Mouse (Mus musculus): ENCODE data around the gene Lalba. TPM values are rescaled to one million over a fixed set of nuclear protein-coding genes. Genes with fewer than 3 reads are reported as not detected.
"Not testable (repeated sequence)": the region's sequence is repeated elsewhere in the genome, so short reads cannot be mapped to it uniquely, and the experiment has no call there.

Gene Lalba
- polyA plus RNA-seq, 1 experiment from 2014 or later = not detected

GRCm38 (mm10) chr15:98475382-98475781, 7.1 kb downstream of the Lalba start:
- Histone ChIP-seq H3K9ac (ENCODE audit: low read length) (no peak overlapping the region), H3K27me3 (ENCODE audit: control insufficient read depth, insufficient read depth, low read length) (no peaks in the 10 kb centered on the region), H3K4me3 (ENCODE audit: low read depth, low read length) (no peak overlapping the region), H3K9me3 (ENCODE audit: control insufficient read depth, low read length) (no peaks in the 10 kb centered on the region), H3K4me2 (no peak overlapping the region), H3K27ac (ENCODE audit: low read depth, low read length) (no peak overlapping the region), H3K36me3 (ENCODE audit: control insufficient read depth, insufficient read depth, low read length) (no peaks in the 10 kb centered on the region), H3K4me1 (ENCODE audit: control insufficient read depth, insufficient read depth, low read length) (no peaks in the 10 kb centered on the region)
- ATAC-seq (ENCODE audit: low FRiP score) = no peak
- DNase-seq (ENCODE audit: low spot score, missing footprints) = no peak
- WGBS = 56% methylated on average over 10 of the region's 10 CpGs

GRCm38 (mm10) chr15:98474958-98475357, 7.6 kb downstream of the Lalba start:
- Histone ChIP-seq H3K4me2 (no peak overlapping the region), H3K9ac (ENCODE audit: low read length) (no peak overlapping the region), H3K4me1 (ENCODE audit: control insufficient read depth, insufficient read depth, low read length) (no peaks in the 10 kb centered on the region), H3K27me3 (ENCODE audit: control insufficient read depth, insufficient read depth, low read length) (no peaks in the 10 kb centered on the region), H3K27ac (ENCODE audit: low read depth, low read length) (no peak overlapping the region), H3K9me3 (ENCODE audit: control insufficient read depth, low read length) (no peaks in the 10 kb centered on the region), H3K4me3 (ENCODE audit: low read depth, low read length) (no peak overlapping the region), H3K36me3 (ENCODE audit: control insufficient read depth, insufficient read depth, low read length) (no peaks in the 10 kb centered on the region)
- ATAC-seq (ENCODE audit: low FRiP score) = no peak
- no peak for DNase-seq (ENCODE audit: low spot score, missing footprints)
- 79% methylated on average over 10 of the region's 10 CpGs for WGBS

GRCm38 (mm10) chr15:98471539-98471938, 11.0 kb downstream of the Lalba start:
- H3K4me3 ChIP-seq (ENCODE audit: low read depth, low read length) = no peak overlapping the region
- no peak overlapping the region for H3K4me2 ChIP-seq
- ATAC-seq (ENCODE audit: low FRiP score) (no peak), DNase-seq (ENCODE audit: low spot score, missing footprints) (no peak)
- H3K27me3 ChIP-seq (ENCODE audit: control insufficient read depth, insufficient read depth, low read length) = no peaks in the 10 kb centered on the region
- H3K9ac ChIP-seq (ENCODE audit: low read length) = no peak overlapping the region
- no peak overlapping the region for H3K27ac ChIP-seq (ENCODE audit: low read depth, low read length)
- H3K4me1 ChIP-seq (ENCODE audit: control insufficient read depth, insufficient read depth, low read length) = no peaks in the 10 kb centered on the region
- 94% methylated on average over 13 of the region's 13 CpGs for WGBS
- no peaks in the 10 kb centered on the region for H3K36me3 ChIP-seq (ENCODE audit: control insufficient read depth, insufficient read depth, low read length)
- H3K9me3 ChIP-seq (ENCODE audit: control insufficient read depth, low read length) = no peaks in the 10 kb centered on the region

GRCm38 (mm10) chr15:98469596-98469995, 12.9 kb downstream of the Lalba start, which contains the start of gene OR5BS1P:
Gene OR5BS1P, plus strand, starts transcription at chr15:98469896.
- H3K27ac ChIP-seq (ENCODE audit: low read depth, low read length) = no peak within 1 kb of the TSS
- H3K4me2 ChIP-seq = no peak within 1 kb of the TSS
- H3K9ac ChIP-seq (ENCODE audit: low read length) = no peak within 1 kb of the TSS
- DNase-seq (ENCODE audit: low spot score, missing footprints) (no peak), ATAC-seq (ENCODE audit: low FRiP score) (no peak)
- H3K4me1 ChIP-seq (ENCODE audit: control insufficient read depth, insufficient read depth, low read length) = no peaks in the 10 kb centered on the region
- no peaks in the 10 kb centered on the region for H3K9me3 ChIP-seq (ENCODE audit: control insufficient read depth, low read length)
- H3K36me3 ChIP-seq (ENCODE audit: control insufficient read depth, insufficient read depth, low read length) = no peaks in the 10 kb centered on the region
- 90% methylated on average over 4 of the region's 4 CpGs for WGBS
- H3K4me3 ChIP-seq (ENCODE audit: low read depth, low read length) = no peak within 1 kb of the TSS
- no peaks in the 10 kb centered on the region for H3K27me3 ChIP-seq (ENCODE audit: control insufficient read depth, insufficient read depth, low read length)

GRCm38 (mm10) chr15:98452288-98452687, 30.2 kb downstream of the Lalba start, which contains the start of gene Olfr281:
Gene Olfr281, plus strand, starts transcription at chr15:98452588.
- Histone ChIP-seq H3K9me3 (ENCODE audit: control insufficient read depth, low read length) (no peaks in the 10 kb centered on the region), H3K27ac (ENCODE audit: low read depth, low read length) (no peak within 1 kb of the TSS), H3K36me3 (ENCODE audit: control insufficient read depth, insufficient read depth, low read length) (no peaks in the 10 kb centered on the region), H3K27me3 (ENCODE audit: control insufficient read depth, insufficient read depth, low read length) (no peaks in the 10 kb centered on the region), H3K9ac (ENCODE audit: low read length) (no peak within 1 kb of the TSS), H3K4me3 (ENCODE audit: low read depth, low read length) (no peak within 1 kb of the TSS), H3K4me2 (no peak within 1 kb of the TSS), H3K4me1 (ENCODE audit: control insufficient read depth, insufficient read depth, low read length) (no peaks in the 10 kb centered on the region)
- ATAC-seq (ENCODE audit: low FRiP score) (no peak), DNase-seq (ENCODE audit: low spot score, missing footprints) (no peak)
- 83% methylated on average over 7 of the region's 7 CpGs for WGBS

- no peaks in the 10 kb centered on the region for H3K9me3 ChIP-seq (ENCODE audit: control insufficient read depth, low read length)
- no peak overlapping the region for H3K27ac ChIP-seq (ENCODE audit: low read depth, low read length)
- H3K4me2 ChIP-seq = no peak overlapping the region
- H3K9ac ChIP-seq (ENCODE audit: low read length) = no peak overlapping the region
- WGBS = 62% methylated on average over 4 of the region's 4 CpGs
- H3K36me3 ChIP-seq (ENCODE audit: control insufficient read depth, insufficient read depth, low read length) = no peaks in the 10 kb centered on the region
- no peak for ATAC-seq (ENCODE audit: low FRiP score)
- no peak for DNase-seq (ENCODE audit: low spot score, missing footprints)
- H3K4me3 ChIP-seq (ENCODE audit: low read depth, low read length) = no peak overlapping the region
- no peaks in the 10 kb centered on the region for H3K4me1 ChIP-seq (ENCODE audit: control insufficient read depth, insufficient read depth, low read length)
- H3K27me3 ChIP-seq (ENCODE audit: control insufficient read depth, insufficient read depth, low read length) = no peaks in the 10 kb centered on the region
Measured at GRCm38 (mm10) chr15:98448521-98448920, 34.0 kb downstream of the Lalba start.

GRCm38 (mm10) chr15:98444561-98444960, 38.0 kb downstream of the Lalba start:
- 73% methylated on average over 3 of the region's 3 CpGs for WGBS
- Histone ChIP-seq H3K27ac (ENCODE audit: low read depth, low read length) (no peak overlapping the region), H3K36me3 (ENCODE audit: control insufficient read depth, insufficient read depth, low read length) (no peaks in the 10 kb centered on the region), H3K9me3 (ENCODE audit: control insufficient read depth, low read length) (no peaks in the 10 kb centered on the region), H3K4me3 (ENCODE audit: low read depth, low read length) (no peak overlapping the region), H3K27me3 (ENCODE audit: control insufficient read depth, insufficient read depth, low read length) (no peaks in the 10 kb centered on the region), H3K9ac (ENCODE audit: low read length) (no peak overlapping the region), H3K4me1 (ENCODE audit: control insufficient read depth, insufficient read depth, low read length) (no peaks in the 10 kb centered on the region), H3K4me2 (no peak overlapping the region)
- DNase-seq (ENCODE audit: low spot score, missing footprints) = no peak
- no peak for ATAC-seq (ENCODE audit: low FRiP score)

GRCm38 (mm10) chr15:98430925-98431324, 51.6 kb downstream of the Lalba start, which contains the start of gene Olfr282:
Gene Olfr282, plus strand, starts transcription at chr15:98431225.
- H3K9me3 ChIP-seq (ENCODE audit: control insufficient read depth, low read length); ATAC-seq (ENCODE audit: low FRiP score); H3K27me3 ChIP-seq (ENCODE audit: control insufficient read depth, insufficient read depth, low read length); H3K36me3 ChIP-seq (ENCODE audit: control insufficient read depth, insufficient read depth, low read length); H3K4me3 ChIP-seq (ENCODE audit: low read depth, low read length); H3K4me1 ChIP-seq (ENCODE audit: control insufficient read depth, insufficient read depth, low read length); DNase-seq (ENCODE audit: low spot score, missing footprints); H3K9ac ChIP-seq (ENCODE audit: low read length); H3K27ac ChIP-seq (ENCODE audit: low read depth, low read length); H3K4me2 ChIP-seq: not testable (repeated sequence)
- 82% methylated on average over 5 of the region's 5 CpGs for WGBS

All from midbrain, embryonic 11.5 days (tissue).